Mouse (Mus musculus) CD4-positive, CD25-positive, alpha-beta regulatory T cell, adult 4 months (primary cell): ENCODE data around the gene Ugcg. TPM values are rescaled to one million over a fixed set of nuclear protein-coding genes. Genes with fewer than 3 reads are reported as not detected.
A peak's percentile ranks its signal among the peaks of the same experiment; 100 is the strongest.

Experiments
- ATAC-seq: one replicate; pipeline ENCODE4 v1.8.0; 2017
- polyA plus RNA-seq, 2 experiments: library from polyadenylated mRNA; unstranded; fragments of 100-300 nt; shearing (Covaris generic); gene quantifications; one replicate each; pipeline ENCODE4 v1.2.1; 2017

Ugcg gene
- polyA plus RNA-seq, 2 experiments from 2014 or later = 15.4 to 28.8 TPM

DNA sequence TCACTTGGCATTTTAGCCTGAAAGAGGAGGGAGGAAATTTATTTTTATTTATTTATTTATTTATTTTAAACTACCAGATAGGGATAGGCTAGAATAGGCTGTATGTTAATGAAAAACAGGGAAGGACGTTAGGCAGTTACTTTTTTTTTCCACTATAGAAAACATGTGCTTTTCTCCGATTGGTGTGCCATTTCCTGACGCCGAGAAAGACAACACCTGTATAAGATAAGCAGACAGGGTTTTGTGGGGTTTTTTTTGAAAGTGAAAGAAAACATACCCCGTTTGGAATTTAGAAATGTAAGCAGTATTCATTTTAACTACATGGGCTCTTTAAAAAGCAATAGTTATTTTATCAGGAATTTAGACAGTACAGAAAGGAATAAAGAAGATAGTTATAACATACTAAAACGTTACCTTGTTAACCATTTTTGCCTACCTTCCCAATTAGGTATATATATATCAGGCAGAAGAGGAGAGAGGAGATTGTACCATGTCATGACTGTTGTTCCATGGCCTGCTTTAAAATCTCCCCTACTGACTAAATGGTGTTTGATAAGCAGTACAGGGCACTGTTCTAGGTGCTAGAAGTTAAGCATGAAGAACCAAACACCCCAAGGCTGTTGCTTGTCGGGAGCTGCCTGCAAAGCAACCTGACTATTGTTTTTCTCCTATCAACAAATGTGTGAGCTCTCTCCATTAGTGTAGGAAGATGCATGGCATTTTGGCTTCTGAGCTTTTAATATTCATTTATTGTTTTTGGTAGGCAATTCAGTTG lies 1.8 kb downstream of the Ugcg start:
- ATAC-seq = peak; percentile 48

DNA sequence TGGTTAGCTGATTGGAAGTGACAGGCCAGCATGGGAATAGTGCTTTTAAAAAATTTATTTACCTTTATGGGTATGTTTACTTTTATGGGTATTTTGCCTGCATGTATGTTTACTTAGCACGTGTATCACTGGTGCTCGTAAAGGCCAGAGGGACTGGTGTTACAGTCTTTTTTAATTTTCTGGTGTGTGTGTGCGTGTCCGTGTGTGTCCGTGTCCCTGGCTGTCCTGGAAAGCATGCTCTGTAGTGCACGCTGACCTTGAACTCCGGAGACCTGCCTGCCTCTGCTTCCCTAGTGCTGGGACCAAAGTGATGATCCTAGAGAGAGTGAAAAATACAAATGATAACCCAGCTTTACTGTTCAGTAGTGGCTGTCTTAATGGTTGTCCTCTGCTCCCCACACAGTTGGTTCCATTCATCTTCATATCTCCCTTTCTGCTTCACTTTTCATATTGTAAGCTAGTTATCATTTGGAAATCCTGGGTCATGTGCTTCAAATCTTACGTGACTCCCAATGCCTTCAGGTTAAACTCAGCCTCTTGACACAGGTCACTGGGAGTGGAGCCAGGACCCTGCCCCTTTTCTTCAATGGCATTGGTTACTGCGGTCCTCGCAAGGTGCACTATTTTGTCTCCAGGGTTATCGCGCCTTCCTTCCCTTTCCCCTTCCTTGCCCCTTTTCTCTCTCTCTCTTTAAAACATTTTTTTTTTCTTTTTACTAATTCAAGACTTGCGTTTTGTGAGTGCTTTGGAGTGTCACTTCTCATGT lies 5.9 kb downstream of the Ugcg start:
- no peak for ATAC-seq

DNA sequence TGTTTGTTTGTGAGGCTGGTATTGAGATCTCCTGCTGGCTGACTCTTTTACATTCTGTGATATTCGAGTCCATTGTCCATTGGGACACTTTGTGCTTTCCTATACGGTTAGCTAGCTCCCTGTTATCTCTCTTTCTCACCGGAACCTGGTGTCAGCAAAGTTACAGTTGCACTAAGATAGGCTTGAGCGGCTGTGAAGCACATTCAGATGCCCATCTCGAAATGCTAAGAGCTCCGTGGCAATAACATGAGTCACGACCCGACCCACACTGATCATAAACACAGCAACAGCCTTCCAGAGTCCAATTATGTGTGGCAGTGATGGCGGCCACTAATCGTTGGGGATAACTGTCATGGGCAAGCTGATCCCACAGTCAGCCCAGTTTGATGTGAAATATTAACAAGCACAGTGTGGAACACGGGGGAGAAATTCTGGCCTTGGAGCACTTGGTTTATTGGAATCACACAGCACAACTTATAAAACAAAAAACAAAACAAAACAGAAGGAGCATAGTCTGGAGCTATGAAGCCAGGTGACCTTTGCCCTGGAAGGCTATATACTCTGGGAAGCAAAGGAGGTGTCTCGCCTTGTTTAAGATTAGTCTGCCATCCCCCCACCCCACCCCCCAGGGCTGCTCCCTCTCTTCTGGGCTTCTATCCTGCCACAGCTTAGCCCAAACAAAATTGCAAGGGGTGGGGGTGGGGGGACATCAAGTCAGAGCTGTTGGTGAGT lies 7.5 kb downstream of the Ugcg start:
- no peak for ATAC-seq

DNA sequence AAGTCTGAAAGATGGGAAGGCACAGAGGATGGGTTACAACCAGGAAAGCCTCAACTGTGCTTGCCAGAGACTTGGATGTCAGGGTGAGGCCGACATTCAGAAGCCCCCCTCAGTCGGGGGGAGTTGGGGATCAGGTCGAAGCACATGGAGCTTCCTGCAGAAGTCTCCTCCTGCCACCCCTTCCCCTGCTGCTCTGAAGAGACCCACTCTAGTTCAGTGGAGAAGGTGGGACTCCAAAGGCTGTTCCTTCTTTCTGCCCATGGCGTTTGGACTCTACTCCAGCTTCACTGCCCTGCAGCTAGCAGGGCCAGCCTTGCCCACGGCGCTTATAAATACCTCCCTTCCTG lies 8.0 kb downstream of the Ugcg start:
- ATAC-seq = no peak

DNA sequence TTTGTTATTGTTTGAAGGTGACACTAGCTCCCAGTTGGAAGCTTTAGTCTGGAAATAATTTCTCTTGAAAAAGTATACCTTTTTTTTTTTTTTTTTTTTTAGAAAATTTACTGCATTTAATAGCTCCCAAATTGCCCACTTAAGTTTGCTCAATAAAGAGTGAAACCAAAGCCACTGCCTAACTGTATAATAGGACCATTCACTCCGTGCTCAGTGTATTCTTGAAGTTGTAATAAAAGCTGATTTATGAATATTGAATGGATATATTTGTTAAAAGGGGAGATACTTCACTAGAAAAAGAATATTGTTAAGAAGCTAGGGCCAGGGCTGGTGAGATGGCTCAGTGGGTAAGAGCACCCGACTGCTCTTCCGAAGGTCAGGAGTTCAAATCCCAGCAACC lies 8.4 kb downstream of the Ugcg start:
- no peak for ATAC-seq

DNA sequence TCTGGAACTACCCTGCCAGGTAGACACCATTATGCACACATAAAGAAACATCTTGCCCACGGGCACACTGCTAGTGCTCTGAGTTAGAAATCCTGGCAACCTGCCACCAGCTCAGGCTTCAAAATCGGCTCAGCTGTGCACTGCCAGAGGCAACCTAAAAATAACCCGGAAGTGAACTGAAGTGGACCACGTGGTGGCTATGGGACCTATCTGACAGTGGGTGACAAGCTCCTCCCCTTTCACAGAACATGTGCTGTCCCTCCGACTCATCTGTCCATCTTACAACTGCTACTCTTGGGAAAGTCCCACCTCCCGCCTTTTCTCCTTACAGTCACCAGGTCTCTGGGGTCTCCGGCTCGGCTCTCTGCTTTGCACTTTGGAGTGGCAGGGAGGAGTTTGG lies 10.3 kb downstream of the Ugcg start:
- peak; percentile 92 for ATAC-seq

DNA sequence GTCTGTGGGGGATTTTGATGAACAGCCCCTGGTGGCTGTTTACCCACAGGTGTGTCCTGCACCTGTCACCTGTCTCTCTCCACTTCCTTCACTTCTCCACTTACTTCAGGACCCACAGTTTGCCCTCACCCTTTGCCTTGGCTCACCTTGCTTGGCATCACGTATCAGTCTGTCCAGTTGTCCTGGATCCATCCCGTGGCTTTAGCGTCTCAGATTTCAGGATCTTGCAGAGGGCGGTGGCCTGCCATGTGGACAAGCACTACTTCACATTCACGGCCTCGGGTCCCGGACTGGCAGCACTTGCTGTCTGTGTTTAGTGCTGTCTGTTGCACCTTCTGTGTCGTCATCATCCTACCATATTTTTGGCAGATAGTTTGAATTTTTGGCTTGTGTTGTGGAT lies 10.7 kb downstream of the Ugcg start:
- no peak for ATAC-seq

DNA sequence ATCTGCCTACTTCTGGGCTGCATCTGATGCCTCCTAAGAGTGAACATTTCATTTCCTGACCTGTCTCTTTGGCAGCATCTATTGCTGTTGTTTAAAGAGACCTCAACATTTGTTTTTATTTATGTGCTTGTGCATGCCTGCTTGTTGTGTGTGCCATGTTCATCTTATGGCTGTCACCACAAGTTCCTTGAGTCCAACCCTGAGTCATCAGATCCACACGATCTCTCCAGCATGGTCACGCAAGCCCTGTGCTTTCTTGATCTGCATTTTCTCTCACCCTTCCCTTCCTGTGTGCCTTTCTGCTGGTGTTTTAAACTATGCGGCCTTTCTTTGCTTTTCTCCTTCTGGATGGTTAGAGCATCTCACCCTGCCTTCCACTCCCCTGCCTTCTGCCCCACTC lies 11.6 kb downstream of the Ugcg start:
- no peak for ATAC-seq

DNA sequence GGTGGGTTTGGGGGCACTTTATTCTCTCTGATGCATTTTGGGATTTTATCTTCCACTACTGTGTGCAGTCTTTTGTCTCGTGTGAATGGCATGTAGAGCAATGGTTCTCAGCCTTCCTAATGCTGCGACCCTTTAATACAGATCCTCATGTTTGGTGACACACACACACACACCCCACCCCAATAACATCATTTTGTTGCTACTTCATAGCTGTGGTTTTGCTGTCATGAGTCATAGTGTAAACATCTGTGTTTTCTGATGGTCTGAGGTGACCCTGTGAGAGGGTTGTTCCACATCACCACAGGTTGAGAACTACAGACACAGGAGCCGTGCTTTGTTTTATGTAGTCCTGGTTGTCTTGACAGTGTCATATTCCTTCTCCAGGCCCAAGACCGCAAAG lies 15.6 kb downstream of the Ugcg start:
- ATAC-seq = peak; percentile 33

DNA sequence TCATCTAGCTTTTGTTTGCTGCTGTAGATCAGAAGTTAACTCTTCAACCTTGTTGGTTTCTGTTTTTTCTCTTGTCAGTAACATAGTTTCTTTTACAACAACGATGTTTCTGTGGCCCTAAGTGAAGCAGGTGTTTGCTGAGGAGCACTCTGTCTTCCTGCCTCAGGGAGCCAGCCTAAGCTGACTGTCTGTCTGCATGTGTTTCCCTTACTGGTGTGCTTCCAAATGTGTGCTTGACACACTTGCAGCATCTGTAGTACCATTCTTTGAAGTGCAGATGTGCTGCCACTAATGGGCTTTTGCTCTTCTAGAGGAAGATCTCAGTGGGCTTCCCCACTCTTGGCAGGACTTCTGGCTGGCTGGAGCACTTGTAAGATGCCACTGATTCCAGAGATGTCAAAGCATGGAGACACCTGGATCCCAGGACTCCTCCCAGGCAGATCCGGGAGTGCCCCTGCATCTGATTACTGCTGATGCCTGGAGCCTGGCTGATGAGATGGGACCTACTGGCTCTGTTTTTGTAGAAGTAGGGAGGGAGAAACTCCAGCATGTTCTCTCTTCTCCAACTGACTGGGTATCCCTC lies 16.8 kb downstream of the Ugcg start:
- ATAC-seq = peak; percentile 55

DNA sequence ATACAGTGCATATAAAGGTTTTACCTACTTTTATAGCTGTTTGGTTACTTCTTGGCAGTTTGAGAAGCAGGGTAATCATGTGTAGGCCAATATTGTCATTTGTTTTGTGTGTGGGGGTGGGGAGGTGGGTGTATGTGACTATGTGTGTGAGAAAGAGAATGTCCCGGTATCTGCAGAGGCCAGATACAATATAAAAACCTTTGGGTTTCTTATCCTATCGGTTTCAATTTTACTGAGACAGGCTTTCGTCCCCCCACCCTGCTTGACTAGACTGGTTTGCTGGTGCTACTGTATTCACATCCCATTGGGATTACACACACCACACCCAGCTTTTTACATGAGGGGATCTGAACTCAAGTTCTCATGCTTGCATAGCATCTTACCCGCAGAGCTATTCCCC lies 17.5 kb downstream of the Ugcg start:
- ATAC-seq = no peak

DNA sequence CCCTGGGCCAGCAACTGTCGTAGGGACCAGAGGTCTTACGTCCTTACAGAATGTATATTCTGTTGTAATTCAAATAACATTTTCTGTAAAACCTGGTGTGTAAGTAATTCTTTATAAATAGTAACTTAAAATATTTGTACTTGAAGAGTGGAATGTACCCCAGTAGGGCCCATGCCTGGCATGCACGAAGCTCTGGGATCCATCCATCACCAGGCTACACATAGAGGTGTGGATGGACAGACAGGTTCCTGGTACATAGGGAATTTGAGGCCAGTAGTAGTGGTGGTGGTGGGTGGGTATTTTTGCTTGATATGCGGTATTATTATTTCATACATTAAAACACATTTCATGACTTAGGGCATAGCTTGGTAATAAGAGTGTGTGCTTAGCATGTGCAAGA lies 19.6 kb downstream of the Ugcg start:
- ATAC-seq = no peak

DNA sequence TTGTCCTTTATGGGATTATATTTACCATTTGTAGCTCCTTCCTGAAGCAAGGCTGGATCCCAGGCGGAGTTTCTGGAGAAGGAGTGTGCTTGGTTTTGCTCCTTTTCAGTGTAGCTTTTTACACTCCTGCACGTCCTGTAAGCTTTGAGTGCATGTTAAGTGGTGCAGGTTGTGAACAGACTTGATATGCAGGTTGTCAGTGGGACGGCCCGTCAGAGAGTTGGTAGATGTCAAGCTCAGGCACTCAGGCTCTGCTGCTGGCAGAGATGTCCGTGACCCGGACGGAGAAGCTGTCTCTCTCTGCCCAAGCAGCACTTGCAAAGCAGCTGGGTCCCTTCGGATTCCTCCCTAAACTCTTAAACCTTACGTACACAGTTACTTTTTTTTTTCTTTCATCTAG lies 22.1 kb downstream of the Ugcg start:
- ATAC-seq = no peak

DNA sequence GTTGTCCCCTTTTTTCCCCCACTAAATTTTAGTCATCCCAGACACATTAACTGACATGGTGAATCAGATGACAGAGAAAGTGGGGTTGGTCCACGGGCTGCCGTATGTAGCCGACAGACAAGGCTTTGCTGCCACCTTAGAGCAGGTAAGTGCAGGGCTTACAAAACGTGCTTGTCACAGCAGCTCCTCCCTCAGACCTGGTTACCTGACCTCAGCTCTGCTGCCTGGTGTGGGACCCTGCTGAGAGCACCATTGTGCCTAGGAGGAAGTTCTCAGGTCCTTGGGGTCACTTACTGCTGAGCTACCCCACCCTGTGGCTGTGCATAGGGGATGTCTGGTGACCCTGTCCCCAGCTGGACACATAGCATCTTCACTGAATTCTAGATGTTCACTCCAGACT lies 24.8 kb downstream of the Ugcg start:
- ATAC-seq = no peak

DNA sequence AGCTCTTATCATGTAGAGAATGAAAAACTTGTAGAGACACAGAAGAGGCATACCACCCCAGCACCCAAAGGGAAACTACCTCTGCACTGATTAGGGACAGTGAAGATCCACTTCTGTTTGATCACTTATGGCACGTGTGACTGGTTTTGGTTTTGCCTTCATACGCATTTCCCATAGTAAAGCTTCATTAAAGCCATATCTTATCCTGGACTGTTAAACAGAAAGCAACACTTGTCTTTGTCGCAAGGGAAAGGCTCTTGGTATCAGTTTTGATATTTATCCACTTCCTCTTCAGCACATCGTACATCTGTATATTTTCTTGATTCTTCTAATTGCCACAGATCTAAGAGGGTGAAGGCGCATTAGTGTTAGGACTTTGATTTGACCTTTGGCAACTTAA lies 25.6 kb downstream of the Ugcg start:
- peak; percentile 90 for ATAC-seq

DNA sequence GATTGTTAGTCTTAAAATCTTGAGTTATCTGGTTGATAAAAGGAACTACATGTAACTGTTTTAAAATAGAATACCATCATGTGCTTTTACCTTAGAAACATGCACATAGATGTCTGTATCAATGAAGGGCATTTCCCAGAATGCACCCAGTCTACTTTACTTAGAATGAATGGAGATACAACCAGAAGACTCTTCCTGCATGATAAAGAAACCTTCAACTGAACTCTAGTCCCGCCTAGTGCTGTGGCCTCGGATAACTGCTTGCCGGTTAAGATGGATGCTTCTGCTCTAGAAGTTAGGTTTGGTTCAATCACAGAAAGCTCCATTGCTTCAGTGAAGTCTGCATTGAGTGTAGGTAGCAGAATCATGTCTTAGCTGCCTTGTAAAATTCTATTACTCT lies 26.5 kb downstream of the Ugcg start:
- ATAC-seq = no peak

DNA sequence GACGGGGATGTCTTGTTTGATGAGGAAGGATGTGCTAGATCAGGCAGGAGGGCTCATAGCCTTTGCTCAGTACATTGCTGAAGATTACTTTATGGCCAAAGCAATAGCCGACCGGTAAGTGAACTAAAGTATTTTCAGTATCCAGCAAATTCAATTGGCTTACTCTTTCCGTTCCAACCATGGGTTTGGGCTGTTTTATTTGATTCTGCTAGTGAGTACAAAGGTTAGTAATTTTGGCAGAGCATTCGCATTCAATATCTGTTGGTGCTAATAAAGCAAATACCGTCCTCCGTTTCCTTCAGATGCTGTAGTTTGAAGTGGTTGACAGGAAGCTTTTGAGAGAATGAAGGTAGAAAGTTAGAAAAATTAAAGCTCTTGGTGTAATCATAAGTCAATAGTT lies 28.0 kb downstream of the Ugcg start:
- ATAC-seq = no peak

DNA sequence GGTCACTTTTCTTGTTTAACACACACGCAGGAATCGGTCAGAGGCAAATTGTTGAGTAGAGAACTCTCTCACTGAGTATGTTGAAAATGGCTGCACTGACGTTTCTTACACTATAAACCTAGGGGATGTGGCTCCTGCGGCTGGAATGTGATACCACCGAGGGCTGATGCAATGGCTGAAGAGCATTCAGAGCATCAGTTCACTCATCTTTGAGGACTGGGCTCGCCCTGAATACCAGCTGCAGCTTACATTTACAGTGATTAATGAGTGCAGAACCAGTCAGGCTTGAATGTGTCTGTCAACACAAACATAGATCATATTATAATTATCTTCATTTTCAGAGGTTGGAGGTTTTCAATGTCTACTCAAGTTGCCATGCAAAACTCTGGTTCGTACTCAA lies 29.1 kb downstream of the Ugcg start:
- ATAC-seq = no peak

DNA sequence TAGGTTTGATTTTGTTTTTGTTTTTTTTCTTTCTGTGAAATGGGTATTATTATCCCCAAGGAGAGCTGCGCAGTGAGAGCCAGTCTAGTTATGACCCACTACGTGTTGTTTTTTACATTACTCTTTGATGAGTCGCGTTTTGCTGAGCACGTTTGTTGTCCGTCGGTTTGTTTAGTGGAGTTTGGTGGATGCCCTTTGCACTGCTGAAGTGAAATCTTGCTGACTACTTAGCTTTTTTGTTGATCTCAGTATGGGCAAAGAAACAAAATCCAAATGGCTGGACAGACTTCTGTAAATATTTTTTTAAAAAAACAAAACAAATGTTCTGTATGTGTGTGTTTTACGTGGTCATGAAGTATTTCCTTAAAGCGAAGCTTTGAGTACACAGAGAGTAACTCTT lies 33.2 kb downstream of the Ugcg start:
- no peak for ATAC-seq

DNA sequence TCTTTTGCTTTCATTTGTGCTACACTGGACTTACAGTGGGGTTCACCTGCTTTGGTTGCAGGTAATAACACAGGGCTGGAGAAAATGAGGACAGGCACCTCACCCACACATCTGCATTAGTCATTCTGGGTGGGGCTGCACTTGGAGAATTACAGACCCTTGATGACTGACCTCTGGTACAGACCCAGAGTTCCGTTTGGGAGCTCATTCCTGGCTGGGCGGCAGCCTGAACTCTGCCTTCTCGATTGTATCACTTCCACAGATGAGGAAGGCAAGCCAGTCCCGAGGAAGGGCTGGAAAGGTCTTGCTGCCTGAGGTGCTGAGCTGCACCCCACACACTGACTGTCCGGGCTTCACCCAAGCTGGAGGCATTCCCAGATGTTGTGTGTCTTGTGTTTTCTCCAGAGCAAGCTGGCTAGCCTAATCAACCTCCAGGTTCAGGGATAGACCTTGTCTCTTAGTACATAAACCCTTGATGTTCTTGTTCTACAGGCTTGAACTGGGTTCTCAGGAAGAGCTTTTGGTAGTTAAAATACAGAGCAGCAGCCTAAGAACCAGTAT lies 34.1 kb downstream of the Ugcg start:
- no peak for ATAC-seq

DNA sequence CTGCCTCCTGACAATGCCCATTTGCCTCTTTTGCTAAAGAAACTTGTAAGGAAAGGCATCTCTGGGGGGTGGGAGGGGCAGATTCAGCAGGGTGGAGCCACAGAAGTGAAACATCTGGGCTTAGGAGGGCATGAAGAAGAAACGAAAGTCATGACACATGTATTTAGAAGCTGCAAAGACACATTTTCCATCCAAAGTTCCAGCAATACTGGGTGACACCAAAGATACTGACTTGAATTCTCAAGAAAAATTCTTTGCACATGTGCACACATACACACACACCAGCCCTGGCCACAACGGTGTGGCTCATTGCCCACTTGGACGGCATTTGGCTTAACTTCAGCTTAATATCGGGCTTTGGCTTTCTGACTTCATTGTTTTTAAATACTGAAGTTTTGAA lies 35.8 kb downstream of the Ugcg start:
- ATAC-seq = peak; percentile 46

DNA sequence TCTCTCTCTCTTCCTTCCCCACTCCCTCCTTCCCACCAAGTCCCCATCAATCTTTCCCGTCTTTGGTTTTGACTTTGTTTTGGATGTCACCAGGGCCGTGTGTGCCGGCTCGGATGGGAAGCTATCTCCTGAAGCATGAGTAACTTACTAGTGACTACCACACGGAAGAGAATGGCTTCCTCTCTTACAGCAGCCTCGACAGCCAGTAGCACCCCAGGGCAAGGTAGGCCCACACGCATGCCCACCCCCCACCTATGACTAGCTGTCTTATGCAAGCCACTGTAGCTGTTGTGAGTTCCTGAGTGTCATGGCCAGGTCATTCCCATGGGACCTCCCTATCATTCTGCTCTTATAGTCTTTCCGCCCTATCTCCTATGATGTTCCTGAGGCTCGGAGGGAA lies 38.0 kb downstream of the Ugcg start:
- ATAC-seq = no peak

DNA sequence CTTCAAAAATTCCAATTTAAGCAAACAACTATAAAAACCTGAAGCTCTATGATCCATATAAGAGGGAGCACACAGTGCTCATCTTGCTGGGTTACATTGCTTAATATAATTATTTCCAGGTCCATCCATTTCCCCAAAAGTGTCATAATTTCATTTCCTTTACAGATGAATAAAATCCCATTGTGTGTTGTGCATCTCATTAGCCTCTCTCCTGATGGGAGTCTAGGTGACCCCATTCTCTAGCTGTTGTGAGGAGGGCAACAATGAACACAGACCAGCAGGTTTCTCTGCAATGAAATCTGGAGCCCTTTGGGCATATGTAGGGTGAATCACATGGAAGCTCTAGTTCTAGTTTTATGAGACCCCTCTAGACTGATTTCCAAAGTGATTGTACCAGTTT lies 39.9 kb downstream of the Ugcg start:
- ATAC-seq = no peak
